Mouse (Mus musculus): ENCODE results near the gene Srgap3. TPM values are rescaled to one million over a fixed set of nuclear protein-coding genes. Genes with fewer than 3 reads are reported as not detected.
A peak's percentile ranks its signal among the peaks of the same experiment; 100 is the strongest.

The Srgap3 gene
- polyA plus RNA-seq, 1 experiment from 2014 or later: 0.13 TPM

DNA sequence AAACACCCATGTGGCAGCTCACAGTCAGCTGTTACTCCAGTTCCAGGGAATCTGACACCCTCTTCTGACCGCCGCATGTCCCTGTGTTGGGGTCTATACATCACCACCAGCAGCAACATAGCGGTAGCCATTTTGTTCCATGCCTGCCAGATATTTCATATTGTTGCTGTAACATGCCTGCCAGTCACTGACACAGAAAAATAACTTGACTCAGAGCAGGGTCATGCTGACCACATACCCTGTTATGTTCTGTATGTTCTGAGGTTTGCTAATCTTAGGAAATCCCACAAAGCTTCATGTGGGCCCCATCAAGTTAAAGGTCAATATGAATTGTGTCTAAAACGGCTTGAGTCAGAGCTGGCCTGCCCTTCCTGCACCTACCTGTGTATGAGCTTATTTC lies 30.2 kb upstream of the Srgap3 start:
- Histone ChIP-seq H3K27ac (ENCODE audit: low read depth) (no peak overlapping the region), H3K27me3 (ENCODE audit: insufficient read depth, low read length) (no peaks in the 10 kb centered on the region), H3K36me3 (replicated peaks; ENCODE audit: insufficient read depth, low read length) (no peaks in the 10 kb centered on the region), H3K4me3 (ENCODE audit: low read depth, low read length) (no peak overlapping the region), H3K9ac (replicated peaks) (no peak overlapping the region), H3K4me1 (ENCODE audit: insufficient read depth) (no peaks in the 10 kb centered on the region), H3K9me3 (ENCODE audit: low read length) (no peaks in the 10 kb centered on the region), H3K4me2 (ENCODE audit: low read depth, low read length) (no peak overlapping the region)
- TF ChIP-seq EP300 (IDR thresholded peaks at IDR 0.05; ENCODE audit: low read depth) (no peak), CTCF (IDR thresholded peaks at IDR 0.05; ENCODE audit: low read depth) (no peak)
- 86% methylated on average over 4 of the region's 4 CpGs for WGBS (ENCODE audit: insufficient replicate concordance)
- ATAC-seq (peak; percentile 40; the same call in 1 of the 2 replicates), DNase-seq (no peak)

DNA sequence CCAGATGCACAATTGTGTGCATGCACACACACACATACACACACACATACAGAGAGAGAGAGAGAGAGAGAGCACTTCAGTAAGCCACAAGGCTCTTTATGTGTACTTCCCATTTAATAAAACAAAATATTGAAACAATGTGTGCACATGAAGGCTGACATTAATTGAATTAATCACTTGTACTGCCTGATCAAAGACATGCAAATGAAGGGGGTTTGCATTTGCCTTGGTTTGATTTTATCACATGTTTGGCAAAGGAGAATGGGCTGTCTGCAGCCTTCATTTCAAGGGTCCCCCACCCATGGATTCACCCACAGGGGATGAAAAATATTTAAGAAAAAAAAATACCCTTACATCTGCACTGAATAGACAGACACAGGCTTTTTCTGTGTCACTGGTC lies 29.5 kb upstream of the Srgap3 start:
- no peaks in the 10 kb centered on the region for H3K4me1 ChIP-seq (ENCODE audit: insufficient read depth)
- H3K4me3 ChIP-seq (ENCODE audit: low read depth, low read length): no peak overlapping the region
- ATAC-seq (no peak), DNase-seq (no peak)
- no peak overlapping the region for H3K4me2 ChIP-seq (ENCODE audit: low read depth, low read length)
- H3K27ac ChIP-seq (ENCODE audit: low read depth): no peak overlapping the region
- no peak for TF ChIP-seq EP300 (IDR thresholded peaks at IDR 0.05; ENCODE audit: low read depth)
- TF ChIP-seq CTCF (IDR thresholded peaks at IDR 0.05; ENCODE audit: low read depth): no peak
- H3K9ac ChIP-seq (replicated peaks): no peak overlapping the region
- no peaks in the 10 kb centered on the region for H3K9me3 ChIP-seq (ENCODE audit: low read length)
- no peaks in the 10 kb centered on the region for H3K36me3 ChIP-seq (replicated peaks; ENCODE audit: insufficient read depth, low read length)
- no peaks in the 10 kb centered on the region for H3K27me3 ChIP-seq (ENCODE audit: insufficient read depth, low read length)

DNA sequence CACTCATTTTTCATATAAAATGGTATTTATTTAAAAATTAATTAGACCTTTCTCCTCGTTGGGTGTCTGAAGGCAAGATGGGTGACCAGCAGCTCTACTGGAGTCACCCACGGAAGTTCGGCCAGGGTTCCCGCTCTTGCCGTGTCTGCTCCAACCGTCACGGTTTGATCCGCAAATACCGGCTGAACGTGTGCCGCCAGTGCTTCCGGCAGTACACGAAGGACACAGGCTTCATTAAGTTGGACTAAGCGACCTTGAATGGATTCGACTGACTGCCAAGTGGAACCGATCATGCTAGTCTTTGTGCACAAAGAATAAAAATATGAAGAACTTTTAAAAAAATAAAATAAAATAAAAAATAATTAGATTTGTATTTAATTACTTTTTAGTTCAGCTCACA lies 29.1 kb upstream of the Srgap3 start:
- 88% methylated on average over 16 of the region's 16 CpGs for WGBS (ENCODE audit: insufficient replicate concordance)
- TF ChIP-seq EP300 (IDR thresholded peaks at IDR 0.05; ENCODE audit: low read depth): no peak
- no peak for TF ChIP-seq CTCF (IDR thresholded peaks at IDR 0.05; ENCODE audit: low read depth)
- Histone ChIP-seq H3K9ac (replicated peaks) (no peak overlapping the region), H3K4me2 (ENCODE audit: low read depth, low read length) (no peak overlapping the region), H3K27me3 (ENCODE audit: insufficient read depth, low read length) (no peaks in the 10 kb centered on the region), H3K36me3 (replicated peaks; ENCODE audit: insufficient read depth, low read length) (no peaks in the 10 kb centered on the region), H3K4me3 (ENCODE audit: low read depth, low read length) (no peak overlapping the region), H3K27ac (ENCODE audit: low read depth) (no peak overlapping the region), H3K4me1 (ENCODE audit: insufficient read depth) (no peaks in the 10 kb centered on the region), H3K9me3 (ENCODE audit: low read length) (no peaks in the 10 kb centered on the region)
- DNase-seq (no peak), ATAC-seq (no peak)

DNA sequence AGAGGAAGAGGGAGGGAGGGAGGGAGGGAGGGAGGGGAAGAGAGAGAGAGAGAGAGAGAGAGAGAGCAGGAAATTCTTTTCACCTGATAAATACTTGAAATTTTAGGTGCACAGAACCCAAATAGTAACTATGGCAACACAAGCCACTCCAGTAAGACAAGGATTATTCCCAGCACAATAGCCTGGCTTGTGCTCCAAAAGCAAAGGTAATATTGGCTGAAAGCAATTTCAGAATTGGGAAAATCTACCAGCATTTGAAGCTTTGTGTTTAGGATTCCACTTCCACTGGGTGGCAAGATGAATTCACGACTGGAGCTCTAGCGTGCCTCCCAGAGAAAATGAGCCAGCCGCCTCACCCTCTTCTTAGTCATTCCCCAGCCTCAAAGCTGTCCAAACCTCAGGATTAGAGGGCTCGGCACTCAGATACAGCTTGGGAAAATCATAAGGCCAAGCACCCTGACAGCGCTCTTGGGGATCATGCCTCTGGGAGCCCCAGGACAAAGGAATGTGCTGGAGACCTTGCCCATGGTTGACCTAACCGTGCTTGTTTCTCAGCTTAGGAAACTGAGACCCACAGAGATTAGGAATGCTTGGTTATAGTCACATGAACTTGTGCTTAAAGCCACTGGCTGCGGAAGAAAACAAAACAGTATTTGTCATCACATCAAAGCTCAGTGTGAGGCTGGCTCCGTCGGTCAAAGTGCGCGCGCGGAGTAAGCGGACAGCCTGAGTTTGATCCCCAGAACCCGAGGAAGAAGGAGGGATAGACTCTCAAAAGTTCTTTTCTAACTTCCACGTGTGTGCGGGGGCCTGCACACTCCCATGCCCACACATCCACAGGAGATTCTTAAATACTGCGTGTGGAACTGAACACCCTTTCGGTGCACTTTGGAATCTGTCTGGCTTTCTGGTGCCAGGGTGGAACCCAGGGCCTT lies 27.0 kb upstream of the Srgap3 start:
- H3K4me1 ChIP-seq (ENCODE audit: insufficient read depth): no peaks in the 10 kb centered on the region
- DNase-seq: no peak
- no peak for TF ChIP-seq EP300 (IDR thresholded peaks at IDR 0.05; ENCODE audit: low read depth)
- no peak for TF ChIP-seq CTCF (IDR thresholded peaks at IDR 0.05; ENCODE audit: low read depth)
- H3K4me2 ChIP-seq (ENCODE audit: low read depth, low read length): no peak overlapping the region
- H3K9ac ChIP-seq (replicated peaks): no peak overlapping the region
- no peaks in the 10 kb centered on the region for H3K27me3 ChIP-seq (ENCODE audit: insufficient read depth, low read length)
- H3K36me3 ChIP-seq (replicated peaks; ENCODE audit: insufficient read depth, low read length): no peaks in the 10 kb centered on the region
- no peaks in the 10 kb centered on the region for H3K9me3 ChIP-seq (ENCODE audit: low read length)
- no peak overlapping the region for H3K27ac ChIP-seq (ENCODE audit: low read depth)
- no peak overlapping the region for H3K4me3 ChIP-seq (ENCODE audit: low read depth, low read length)
- WGBS (ENCODE audit: insufficient replicate concordance): 79% methylated on average over 19 of the region's 19 CpGs
- ATAC-seq: no peak

DNA sequence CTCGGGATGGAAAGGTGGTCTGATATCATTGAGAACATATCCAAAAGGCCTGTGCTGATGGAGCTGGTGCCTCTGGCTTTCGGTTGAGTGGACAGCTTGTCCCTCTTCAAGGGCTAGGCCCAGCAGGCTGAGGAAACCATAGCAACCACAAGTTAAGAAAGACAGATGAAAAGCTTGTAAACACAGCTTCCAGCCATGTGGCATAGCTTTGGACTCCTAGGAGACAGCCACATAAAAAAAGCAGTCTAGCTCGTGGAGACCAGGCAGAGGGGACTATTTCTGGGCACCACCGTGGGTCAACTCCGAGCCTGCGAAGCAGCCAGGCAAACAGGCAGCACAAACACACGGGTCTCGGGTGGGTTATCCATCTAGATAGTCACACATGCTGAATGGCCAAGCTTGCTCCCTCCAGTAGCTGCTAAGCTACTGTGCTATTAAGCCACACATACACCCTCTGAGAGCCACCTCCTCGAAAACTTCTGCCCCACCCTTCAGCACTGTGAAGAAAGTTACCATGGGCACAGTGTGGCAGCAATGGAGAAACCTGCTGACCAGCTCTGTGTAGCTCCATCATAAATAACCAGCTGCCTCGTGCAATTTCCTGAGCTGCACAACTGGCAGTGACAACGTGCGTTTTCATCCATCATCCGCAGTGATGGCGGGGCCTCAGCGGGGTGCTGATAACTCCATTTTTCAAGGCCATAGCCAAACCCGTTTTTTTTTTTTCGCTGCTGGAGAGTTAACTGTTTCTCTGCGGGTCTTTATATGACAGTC lies 26.0 kb upstream of the Srgap3 start:
- no peak overlapping the region for H3K4me2 ChIP-seq (ENCODE audit: low read depth, low read length)
- WGBS (ENCODE audit: insufficient replicate concordance): 28% methylated on average over 18 of the region's 18 CpGs
- H3K4me3 ChIP-seq (ENCODE audit: low read depth, low read length): no peak overlapping the region
- ATAC-seq (no peak), DNase-seq (no peak)
- no peaks in the 10 kb centered on the region for H3K36me3 ChIP-seq (replicated peaks; ENCODE audit: insufficient read depth, low read length)
- H3K27ac ChIP-seq (ENCODE audit: low read depth): no peak overlapping the region
- H3K9me3 ChIP-seq (ENCODE audit: low read length): no peaks in the 10 kb centered on the region
- H3K27me3 ChIP-seq (ENCODE audit: insufficient read depth, low read length): no peaks in the 10 kb centered on the region
- no peaks in the 10 kb centered on the region for H3K4me1 ChIP-seq (ENCODE audit: insufficient read depth)
- TF ChIP-seq EP300 (IDR thresholded peaks at IDR 0.05; ENCODE audit: low read depth) (no peak), CTCF (IDR thresholded peaks at IDR 0.05; ENCODE audit: low read depth) (no peak)
- no peak overlapping the region for H3K9ac ChIP-seq (replicated peaks)

DNA sequence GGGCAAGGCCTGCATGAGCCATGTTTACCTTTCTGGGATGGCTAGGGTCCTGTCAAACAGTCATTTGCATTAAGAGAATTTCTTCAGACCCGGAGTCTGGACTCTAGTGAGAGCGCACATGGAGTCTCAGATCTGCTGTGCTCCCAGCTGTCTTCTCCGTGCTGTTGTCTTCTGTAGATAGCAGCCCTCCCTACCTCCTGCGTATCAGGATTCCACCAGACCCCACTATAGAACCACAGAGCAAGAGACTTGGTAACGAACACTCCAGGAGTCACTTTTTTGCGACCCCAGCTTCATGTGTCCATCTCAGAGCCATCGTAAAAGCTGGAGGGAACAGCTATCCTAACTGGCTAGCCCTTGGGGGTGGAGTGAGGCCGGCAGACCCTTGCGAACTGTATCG lies 25.1 kb upstream of the Srgap3 start:
- Histone ChIP-seq H3K36me3 (replicated peaks; ENCODE audit: insufficient read depth, low read length) (no peaks in the 10 kb centered on the region), H3K27me3 (ENCODE audit: insufficient read depth, low read length) (no peaks in the 10 kb centered on the region), H3K4me3 (ENCODE audit: low read depth, low read length) (no peak overlapping the region), H3K4me2 (ENCODE audit: low read depth, low read length) (no peak overlapping the region), H3K27ac (ENCODE audit: low read depth) (no peak overlapping the region), H3K9ac (replicated peaks) (no peak overlapping the region), H3K9me3 (ENCODE audit: low read length) (no peaks in the 10 kb centered on the region), H3K4me1 (ENCODE audit: insufficient read depth) (no peaks in the 10 kb centered on the region)
- 57% methylated on average over 10 of the region's 10 CpGs for WGBS (ENCODE audit: insufficient replicate concordance)
- TF ChIP-seq CTCF (IDR thresholded peaks at IDR 0.05; ENCODE audit: low read depth) (no peak), EP300 (IDR thresholded peaks at IDR 0.05; ENCODE audit: low read depth) (no peak)
- DNase-seq (no peak), ATAC-seq (peak; percentile 36; the same call in 1 of the 2 replicates)

All from liver, postnatal 0 days (tissue).